Mouse (Mus musculus): ENCODE measurements at regions not wholly inside any gene's neighbourhood (a gene's known extent, or its start where the extent isn't known, plus 50 kb on each side); places are given as distances from the start of the nearest gene placed in this dataset.

- TF ChIP-seq EP300 (IDR thresholded peaks at IDR 0.05; ENCODE audit: insufficient read depth, low read depth, low read length) (no peak), CTCF (IDR thresholded peaks at IDR 0.05; ENCODE audit: low read depth, low read length) (no peak), POLR2A (IDR thresholded peaks at IDR 0.05; ENCODE audit: insufficient read depth, low read length) (no peak)
These were observed 89.3 kb upstream of the Tspan5 start for GRCm38 (mm10) chr3:138652685-138653084.

All from ES-Bruce4 (cell line).